Mouse (Mus musculus) retina, adult 2 months (tissue): ENCODE data around the gene Il18r1.

Experiments used
- DNase-seq: peaks from one replicate; pipeline ENCODE4 v3.0.0-alpha.2; 2012; ENCODE audit warnings: low read depth, low spot score

The Il18r1 gene

DNA sequence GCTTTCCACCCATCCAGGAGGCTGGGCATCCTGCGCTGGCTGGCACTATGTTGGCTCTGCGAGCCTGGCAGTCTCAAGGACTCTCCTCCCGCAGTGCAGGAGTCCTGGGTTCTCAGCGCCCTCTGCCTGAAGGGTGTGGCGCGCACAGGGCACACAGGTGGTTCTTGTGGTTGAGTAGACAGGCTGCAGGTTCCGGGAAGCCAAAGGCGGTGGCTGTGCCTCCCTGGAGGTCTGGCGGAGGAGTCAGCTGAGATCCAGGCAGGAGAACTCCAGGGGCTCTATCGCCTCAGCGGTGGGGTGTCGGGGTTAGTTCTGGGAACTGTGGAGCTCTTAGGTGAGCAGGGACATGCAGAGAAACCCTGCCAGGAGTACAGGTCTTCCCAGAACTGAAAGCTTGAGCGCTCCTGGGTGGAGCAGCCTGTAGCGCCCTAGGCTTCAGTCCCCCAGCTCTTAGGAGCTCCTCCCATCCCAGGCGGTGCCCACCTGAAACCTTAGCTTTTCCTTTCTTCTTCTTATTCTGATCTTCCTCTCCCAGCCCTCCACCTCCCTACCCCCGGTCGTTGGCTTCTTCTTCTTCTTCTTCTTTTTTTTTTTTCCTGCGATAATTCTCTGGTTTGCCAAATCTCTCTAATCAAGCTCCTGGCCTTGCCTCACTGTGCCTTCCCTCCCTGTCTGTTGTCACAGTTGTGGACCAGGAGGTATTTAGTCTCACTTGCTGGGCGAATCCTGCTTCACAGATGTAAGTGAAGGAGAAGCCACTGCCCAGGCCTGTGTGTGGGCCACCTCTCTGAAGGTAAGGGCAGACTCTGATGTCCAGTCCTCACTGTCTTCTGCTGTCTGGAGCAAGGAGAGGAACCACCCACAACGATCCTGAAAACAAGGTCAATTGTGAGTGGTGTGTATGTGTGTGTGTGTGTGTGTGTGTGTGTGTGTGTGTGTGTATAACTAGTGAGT, at the start of gene Il18r1:
TSS of gene Il18r1 (plus strand) at position 76 of the 954 bp plus-strand sequence.
- DNase-seq: no peak

DNA sequence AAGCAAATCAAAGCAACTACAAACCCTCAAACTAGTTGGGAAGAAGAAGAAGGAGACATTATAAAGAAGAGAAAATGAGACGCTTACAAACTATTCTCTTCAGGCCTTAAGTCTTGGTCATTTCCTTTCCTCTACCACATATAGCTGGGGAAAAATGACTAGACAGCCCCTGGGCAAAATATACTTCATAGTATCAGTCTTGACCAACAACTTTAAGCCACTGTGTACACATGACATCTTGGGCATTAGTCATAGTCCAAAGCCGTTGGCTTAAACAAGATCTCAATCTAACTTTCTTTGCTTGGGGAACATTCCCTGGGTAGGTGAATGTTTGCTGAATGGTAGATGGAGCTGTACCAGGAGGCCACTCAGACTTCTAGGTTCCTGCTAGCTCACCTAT, 48.3 kb upstream of the Il18r1 start:
- no peak for DNase-seq

DNA sequence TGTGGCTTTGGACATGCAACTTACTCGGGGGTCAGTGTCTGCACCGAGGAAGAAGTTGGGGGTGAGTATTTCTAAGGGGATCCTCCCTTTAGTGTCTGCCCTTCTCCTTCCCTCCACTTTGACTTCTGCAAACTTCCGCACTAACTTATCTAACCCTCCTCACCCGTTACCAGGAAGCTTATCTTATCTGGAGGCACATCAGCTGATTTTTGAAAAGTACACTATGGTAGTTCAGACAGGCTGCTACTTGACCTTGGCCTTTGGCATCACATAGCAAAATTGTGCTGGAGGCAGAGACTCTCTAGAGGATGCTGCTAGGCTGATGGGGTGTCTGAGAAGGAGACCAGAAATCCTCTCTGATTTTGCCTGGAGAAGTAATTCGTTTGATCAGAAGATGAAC, 46.8 kb upstream of the Il18r1 start:
- no peak for DNase-seq

DNA sequence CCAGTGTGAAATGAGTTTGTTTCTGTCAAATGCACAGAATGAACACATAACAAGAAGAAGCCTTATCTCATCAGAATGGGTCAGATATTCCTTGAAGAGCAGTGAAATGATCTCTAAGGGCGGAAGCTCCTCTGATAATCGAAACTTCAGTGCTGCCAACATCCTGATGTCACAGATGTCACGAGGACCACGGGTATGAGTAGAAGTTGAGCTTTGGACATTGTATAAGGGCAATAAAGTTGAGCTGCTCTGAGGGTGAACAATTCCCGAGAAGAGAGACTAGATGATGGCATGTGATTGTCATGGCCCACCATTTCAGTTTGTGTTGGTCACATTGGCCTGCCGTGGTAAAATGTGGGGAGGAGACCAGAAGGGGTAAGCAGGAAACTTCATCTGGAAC, 41.5 kb upstream of the Il18r1 start:
- DNase-seq: no peak

- DNase-seq: no peak
These were observed 38.1 kb upstream of the Il18r1 start for GRCm38 (mm10) chr1:40427270-40427669.

- no peak for DNase-seq
These were observed 37.5 kb upstream of the Il18r1 start for GRCm38 (mm10) chr1:40427901-40428300.

DNA sequence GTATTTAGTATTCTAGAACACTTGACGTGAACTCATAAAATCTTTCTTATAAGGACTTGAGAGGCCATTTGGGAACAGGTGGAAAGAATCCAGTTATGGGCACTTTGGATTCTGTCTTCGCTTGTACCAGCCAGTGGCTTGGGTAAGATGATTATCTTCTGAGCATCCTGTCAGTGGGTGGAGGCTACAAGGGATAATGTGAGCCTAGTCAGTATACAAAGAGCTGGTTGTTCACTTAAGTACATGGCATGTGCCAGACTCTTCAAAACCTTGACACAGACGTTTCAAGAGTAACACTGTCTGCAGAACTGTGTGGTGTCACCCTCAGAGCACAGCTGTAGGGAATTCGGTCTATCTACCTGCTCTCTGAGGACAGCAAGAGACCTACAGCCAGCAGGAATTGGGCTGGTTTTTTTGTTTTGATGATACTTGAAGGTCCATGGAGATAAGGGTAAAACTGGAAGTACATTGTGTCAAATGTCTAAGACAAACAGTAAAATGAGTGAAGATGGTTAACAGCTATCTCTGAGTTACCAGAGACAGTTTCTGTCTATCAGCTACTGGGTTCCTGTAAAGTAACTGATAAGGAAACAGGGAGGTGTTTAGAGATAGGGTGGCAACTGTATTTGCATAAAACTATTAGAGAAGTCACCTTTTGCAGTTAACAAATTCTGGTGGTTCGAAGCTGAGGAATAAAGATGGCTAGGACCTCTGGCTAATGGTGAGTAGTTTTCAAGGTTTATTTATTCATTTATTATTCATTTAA, 36.3 kb upstream of the Il18r1 start, which contains the start of gene Il1rl1:
TSS of gene Il1rl1 (plus strand) at position 661 of the 766 bp plus-strand sequence.
- no peak for DNase-seq

DNA sequence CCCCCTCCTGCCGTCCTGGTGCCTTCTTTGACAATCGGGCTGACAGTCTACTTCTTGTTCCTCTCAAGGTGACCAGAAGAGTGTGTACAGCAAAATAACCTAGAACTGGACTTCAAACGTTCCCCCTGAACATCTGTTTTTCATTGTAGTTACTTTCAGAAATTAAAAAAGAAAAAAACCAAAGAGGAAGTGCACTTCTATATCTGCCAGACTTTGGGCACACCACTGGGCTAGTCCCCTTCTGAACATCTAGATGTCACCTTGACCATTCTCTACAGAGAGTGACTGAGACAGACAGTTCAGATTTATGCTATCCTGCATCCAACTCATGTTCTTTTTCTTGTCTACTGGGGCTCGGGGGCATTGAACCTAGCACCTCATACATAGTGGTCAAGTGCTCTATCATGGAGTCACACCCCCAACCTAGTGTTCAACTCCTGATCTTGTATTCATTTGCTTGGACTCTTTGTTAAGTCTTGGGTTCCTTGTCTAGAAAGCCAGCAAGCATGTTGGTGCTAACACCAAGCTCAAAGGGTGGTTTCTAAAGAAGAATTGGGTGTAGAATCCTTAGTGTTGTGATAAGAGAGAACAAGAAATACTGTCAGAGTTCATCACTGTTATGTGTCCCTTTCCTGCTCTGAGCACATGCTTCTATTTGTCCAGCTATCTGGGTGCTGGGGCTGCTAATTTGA, 35.1 kb upstream of the Il18r1 start:
- DNase-seq: no peak

- DNase-seq: no peak
These were observed 33.2 kb upstream of the Il18r1 start for GRCm38 (mm10) chr1:40432169-40432568.

- no peak for DNase-seq
These were observed 29.4 kb upstream of the Il18r1 start for GRCm38 (mm10) chr1:40435936-40436335.

DNA sequence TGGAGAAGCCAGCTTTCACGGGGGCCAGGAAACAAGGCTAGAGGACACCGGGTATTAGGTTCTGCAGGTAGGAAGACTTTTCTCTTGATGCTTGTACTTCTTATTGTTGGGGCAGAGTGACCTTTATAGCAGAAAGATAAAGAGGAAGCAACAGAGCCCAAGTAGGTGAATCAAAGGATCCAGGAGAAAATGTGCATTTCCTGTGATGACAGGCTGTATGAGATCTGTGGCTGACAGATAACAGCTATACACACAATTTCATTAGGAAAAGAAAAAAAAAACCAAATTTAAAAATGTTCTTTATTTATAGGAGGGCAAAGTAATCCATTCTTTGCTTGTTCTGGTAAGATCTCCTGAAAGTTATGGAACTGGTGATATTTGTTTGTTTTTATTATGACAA, 28.0 kb upstream of the Il18r1 start:
- DNase-seq: no peak

DNA sequence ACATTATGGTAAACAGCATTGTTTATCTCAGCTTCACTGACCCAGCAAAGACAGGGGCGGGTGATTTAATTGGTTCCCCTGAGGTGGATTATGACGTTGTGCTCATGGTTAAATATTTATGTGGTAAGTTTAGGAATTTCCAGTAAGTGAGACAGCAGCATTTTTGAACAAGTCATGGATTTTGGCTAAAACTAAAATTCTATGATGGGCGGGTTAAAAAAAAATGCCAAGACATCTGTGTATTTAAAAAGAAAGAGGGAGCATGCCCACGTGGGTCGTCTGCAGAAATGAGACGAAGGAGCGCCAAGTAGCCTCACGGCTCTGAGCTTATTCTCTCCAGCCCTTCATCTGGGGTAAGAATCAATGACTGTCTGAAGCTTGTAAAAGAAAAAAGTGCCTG, 25.8 kb upstream of the Il18r1 start:
- no peak for DNase-seq

DNA sequence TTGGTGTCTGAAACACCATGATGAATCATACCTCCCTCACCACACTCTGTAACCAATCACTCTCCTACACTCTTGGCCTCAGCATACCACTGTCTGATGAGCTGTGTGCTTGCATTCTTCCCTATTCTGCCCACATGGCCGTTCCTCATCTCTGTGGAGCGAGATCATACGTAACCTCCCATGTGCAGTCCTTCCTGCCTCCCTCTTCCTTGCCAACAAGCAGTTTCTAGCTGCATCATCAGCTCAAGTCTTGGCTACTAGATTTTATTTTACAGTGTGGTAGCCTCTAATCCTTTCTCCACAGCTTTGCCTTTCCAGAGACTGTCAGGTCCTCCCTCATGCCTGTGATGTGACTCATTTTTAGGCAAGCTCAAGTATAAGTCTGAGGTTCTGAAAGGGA, 20.6 kb upstream of the Il18r1 start:
- DNase-seq: no peak

DNA sequence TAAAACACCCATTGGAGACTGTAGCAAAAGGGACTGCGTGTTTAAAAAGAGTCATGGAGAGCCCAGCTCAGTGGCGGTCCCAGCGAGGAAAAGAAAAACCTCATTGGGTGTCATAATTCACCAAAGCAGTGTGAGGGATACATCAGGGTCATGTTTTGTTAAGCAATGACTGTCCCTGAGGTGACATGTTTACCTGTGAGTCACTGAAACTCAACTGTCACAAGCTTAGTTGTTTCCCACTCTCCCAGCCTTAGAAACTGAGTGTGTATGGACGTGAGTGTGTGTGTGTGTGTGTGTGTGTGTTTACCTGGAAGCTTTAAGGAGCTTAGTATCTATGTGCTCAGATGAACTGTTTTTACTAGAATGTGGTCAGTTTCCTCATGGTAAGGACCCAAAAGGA, 2.0 kb downstream of the Il18r1 start:
- DNase-seq: no peak

GRCm38 (mm10) chr1:40468805-40469204, 3.5 kb downstream of the Il18r1 start:
- no peak for DNase-seq

- no peak for DNase-seq
These were observed 4.5 kb downstream of the Il18r1 start for GRCm38 (mm10) chr1:40469900-40470299.

DNA sequence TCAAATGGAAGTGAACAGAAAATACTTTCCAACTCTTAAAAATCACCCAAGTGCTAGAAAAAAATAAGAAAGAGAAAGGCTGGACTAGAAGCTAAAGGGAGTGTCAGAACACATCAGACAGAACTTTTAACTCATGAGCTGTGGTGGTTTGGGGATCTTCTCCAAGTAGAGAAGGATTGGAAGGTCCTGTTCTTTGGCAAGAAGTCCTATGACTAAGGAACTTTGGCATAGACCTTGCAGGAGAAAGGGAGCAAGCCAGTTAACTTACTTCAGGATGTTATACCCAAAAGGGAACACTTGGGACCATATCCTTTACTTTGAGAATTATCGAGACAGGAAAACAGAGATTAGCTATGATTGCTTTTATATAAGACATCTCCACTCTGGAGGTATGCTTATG, 7.0 kb downstream of the Il18r1 start:
- DNase-seq: no peak

- no peak for DNase-seq
These were observed 8.3 kb downstream of the Il18r1 start for GRCm38 (mm10) chr1:40473640-40474039.

GRCm38 (mm10) chr1:40474336-40474735, 9.0 kb downstream of the Il18r1 start:
- DNase-seq: no peak

DNA sequence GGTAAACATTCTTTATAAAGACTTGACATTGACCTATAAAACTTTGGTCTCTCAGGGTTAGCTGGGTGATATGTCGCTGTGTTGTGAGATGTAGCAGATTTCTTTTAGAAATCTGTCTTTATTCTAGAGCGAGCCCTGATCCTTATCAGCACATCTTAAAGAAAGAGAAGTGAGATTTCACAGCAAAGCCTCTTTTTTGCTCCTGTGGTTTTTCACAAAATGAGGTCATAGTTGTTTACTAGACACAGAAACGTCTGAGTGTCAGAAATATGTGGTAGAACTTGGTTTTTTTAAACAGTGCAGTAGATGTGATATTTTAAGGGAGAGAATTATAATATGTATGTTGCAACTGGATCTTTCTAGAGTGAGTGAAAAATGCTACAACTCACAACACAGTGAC, 10.3 kb downstream of the Il18r1 start:
- DNase-seq: no peak

- no peak for DNase-seq
These were observed 11.4 kb downstream of the Il18r1 start for GRCm38 (mm10) chr1:40476756-40477155.

- no peak for DNase-seq
These were observed 14.2 kb downstream of the Il18r1 start for GRCm38 (mm10) chr1:40479505-40479923.
